Mouse (Mus musculus) cerebellum, postnatal 14 days (tissue): ENCODE data around the gene Fyttd1.
"Not testable (repeated sequence)": the region's sequence is repeated elsewhere in the genome, so short reads cannot be mapped to it uniquely, and the experiment has no call there.

Experiments used
- DNase-seq, 2 experiments: peaks; one replicate each; pipeline ENCODE4 v3.0.0; 2021; ENCODE audit warnings: mixed read lengths in 2 of 2

Gene Fyttd1

GRCm38 (mm10) chr16:32877343-32878156 is at the start of gene Fyttd1, which contains the start of gene Rubcn:
TSS of gene Fyttd1 (plus strand) at chr16:32877500.
TSS of gene Rubcn (minus strand) at chr16:32877766.
- peak; percentile 97 to 98 for DNase-seq

- no peak for DNase-seq
These were observed 48.2 kb upstream of the Fyttd1 start for GRCm38 (mm10) chr16:32829104-32829503.

GRCm38 (mm10) chr16:32831501-32831900 is 45.8 kb upstream of the Fyttd1 start:
- DNase-seq = no peak

GRCm38 (mm10) chr16:32847103-32847502 is 30.2 kb upstream of the Fyttd1 start:
- no peak for DNase-seq

- DNase-seq = no peak
These were observed 28.1 kb upstream of the Fyttd1 start for GRCm38 (mm10) chr16:32849042-32849830.

- no peak for DNase-seq
These were observed 23.7 kb upstream of the Fyttd1 start for GRCm38 (mm10) chr16:32853492-32854049.

- DNase-seq = no peak
These were observed 23.2 kb upstream of the Fyttd1 start for GRCm38 (mm10) chr16:32854050-32854571.

GRCm38 (mm10) chr16:32856751-32857150 is 20.5 kb upstream of the Fyttd1 start:
- no peak for DNase-seq

GRCm38 (mm10) chr16:32858356-32858755 is 18.9 kb upstream of the Fyttd1 start:
- DNase-seq = no peak

GRCm38 (mm10) chr16:32858771-32859636 is 18.3 kb upstream of the Fyttd1 start:
- no peak for DNase-seq

- DNase-seq = no peak
These were observed 15.4 kb upstream of the Fyttd1 start for GRCm38 (mm10) chr16:32861813-32862385.

- no peak for DNase-seq
These were observed 11.9 kb upstream of the Fyttd1 start for GRCm38 (mm10) chr16:32865401-32865800.

GRCm38 (mm10) chr16:32866713-32867112 is 10.6 kb upstream of the Fyttd1 start:
- no peak for DNase-seq

- peak; percentile 88 to 91 for DNase-seq
These were observed 9.3 kb upstream of the Fyttd1 start for GRCm38 (mm10) chr16:32867919-32868552.

- peak in 1 of 2 experiments; percentile 6 for DNase-seq
These were observed 7.1 kb upstream of the Fyttd1 start for GRCm38 (mm10) chr16:32870231-32870630.

- DNase-seq = no peak
These were observed 3.9 kb upstream of the Fyttd1 start for GRCm38 (mm10) chr16:32873366-32873765.

- DNase-seq = not testable (repeated sequence)
These were observed 2.0 kb upstream of the Fyttd1 start for GRCm38 (mm10) chr16:32875281-32875680.

GRCm38 (mm10) chr16:32875847-32876246 is 1.5 kb upstream of the Fyttd1 start:
- no peak for DNase-seq

- no peak for DNase-seq
These were observed 469 bp upstream of the Fyttd1 start for GRCm38 (mm10) chr16:32876831-32877230.

GRCm38 (mm10) chr16:32878157-32878598 is 878 bp downstream of the Fyttd1 start:
- peak in 1 of 2 experiments; percentile 38 for DNase-seq
